Mouse (Mus musculus) cerebellum, adult 11-12 months (tissue): ENCODE measurements around the gene Letm1.

ENCODE experiments used
- DNase-seq: peaks from one replicate; pipeline ENCODE4 v3.0.0; 2022

Letm1 gene

GRCm38 (mm10) chr5:33705612-33706349 lies 76.8 kb downstream of the Letm1 start:
- no peak for DNase-seq

GRCm38 (mm10) chr5:33704945-33705611 lies 77.5 kb downstream of the Letm1 start:
- DNase-seq: peak; percentile 48

GRCm38 (mm10) chr5:33703999-33704398 lies 78.6 kb downstream of the Letm1 start:
- no peak for DNase-seq

GRCm38 (mm10) chr5:33701832-33702231 lies 80.8 kb downstream of the Letm1 start:
- DNase-seq: no peak

GRCm38 (mm10) chr5:33700010-33700409 lies 82.6 kb downstream of the Letm1 start:
- DNase-seq: no peak

- no peak for DNase-seq
Observed at GRCm38 (mm10) chr5:33698669-33699068, 83.9 kb downstream of the Letm1 start.

- DNase-seq: no peak
Observed at GRCm38 (mm10) chr5:33697947-33698512, 84.6 kb downstream of the Letm1 start.

- DNase-seq: no peak
Observed at GRCm38 (mm10) chr5:33697534-33697933, 85.1 kb downstream of the Letm1 start.

- no peak for DNase-seq
Observed at GRCm38 (mm10) chr5:33696430-33696829, 86.2 kb downstream of the Letm1 start.

- no peak for DNase-seq
Observed at GRCm38 (mm10) chr5:33695718-33696121, 86.9 kb downstream of the Letm1 start.

- no peak for DNase-seq
Observed at GRCm38 (mm10) chr5:33694848-33695717, 87.5 kb downstream of the Letm1 start.

GRCm38 (mm10) chr5:33694461-33694847 lies 88.2 kb downstream of the Letm1 start:
- no peak for DNase-seq

GRCm38 (mm10) chr5:33692393-33692792 lies 90.2 kb downstream of the Letm1 start:
- no peak for DNase-seq

- no peak for DNase-seq
Observed at GRCm38 (mm10) chr5:33689852-33690645, 92.6 kb downstream of the Letm1 start.
